Mouse (Mus musculus) embryo, embryonic 10 days (tissue): ENCODE measurements around the gene Prl7b1.

ENCODE experiments used
- DNase-seq: peaks from one replicate; pipeline ENCODE4 v3.0.0-alpha.2; 2015; ENCODE audit warnings: low spot score

Gene Prl7b1

GRCm38 (mm10) chr13:27610482-27610881 is at the start of gene Prl7b1:
Prl7b1 (minus strand) TSS chr13:27610582.
- DNase-seq: no peak

DNA sequence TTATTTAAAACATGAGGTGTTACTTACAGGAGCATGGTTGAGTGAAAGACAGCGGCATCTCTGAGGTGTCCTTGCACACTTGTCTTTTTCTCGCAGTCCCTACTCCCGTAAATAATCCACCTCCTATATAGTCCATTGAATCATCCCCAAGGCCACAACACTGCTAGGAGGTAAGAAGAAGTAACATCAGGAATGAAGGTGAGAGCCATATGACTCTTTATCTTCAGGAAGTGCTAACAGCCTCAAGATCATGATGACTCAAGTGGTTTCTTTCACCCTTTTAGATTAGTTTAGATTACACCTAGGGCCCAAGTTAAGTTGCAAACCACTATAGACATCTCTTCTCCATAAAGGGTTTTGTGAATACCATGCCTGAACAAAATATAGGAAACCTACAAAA is 32.0 kb upstream of the Prl7b1 start, which contains the start of gene Prl7a1:
Gene Prl7a1, minus strand, starts transcription at position 101 of the 400 bp plus-strand sequence.
- DNase-seq: no peak

GRCm38 (mm10) chr13:27582071-27582470 is 28.3 kb downstream of the Prl7b1 start, which contains the start of gene Prl8a1:
Prl8a1 (minus strand) TSS chr13:27582171.
- no peak for DNase-seq

DNA sequence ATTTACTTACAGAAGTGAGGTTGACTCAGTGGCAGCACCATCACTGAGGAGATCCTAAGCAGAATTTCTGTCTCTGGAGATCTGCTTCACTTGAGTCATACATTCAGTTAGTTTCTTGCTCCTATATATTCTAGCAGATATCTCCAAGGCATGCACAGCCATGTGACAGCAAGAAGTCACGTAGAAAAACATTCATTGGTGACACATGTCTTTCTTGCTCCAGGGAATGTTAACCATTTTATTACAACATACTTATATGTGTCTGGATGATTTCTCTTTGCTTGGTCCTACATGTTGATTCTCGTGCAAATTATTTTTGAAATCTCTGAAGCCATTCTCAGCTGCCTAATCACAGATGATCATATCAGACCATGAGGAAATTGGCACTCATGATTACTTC is 45.9 kb downstream of the Prl7b1 start, which contains the start of gene Prl8a9:
Gene Prl8a9, minus strand, starts transcription at position 101 of the 400 bp plus-strand sequence.
- DNase-seq: no peak

DNA sequence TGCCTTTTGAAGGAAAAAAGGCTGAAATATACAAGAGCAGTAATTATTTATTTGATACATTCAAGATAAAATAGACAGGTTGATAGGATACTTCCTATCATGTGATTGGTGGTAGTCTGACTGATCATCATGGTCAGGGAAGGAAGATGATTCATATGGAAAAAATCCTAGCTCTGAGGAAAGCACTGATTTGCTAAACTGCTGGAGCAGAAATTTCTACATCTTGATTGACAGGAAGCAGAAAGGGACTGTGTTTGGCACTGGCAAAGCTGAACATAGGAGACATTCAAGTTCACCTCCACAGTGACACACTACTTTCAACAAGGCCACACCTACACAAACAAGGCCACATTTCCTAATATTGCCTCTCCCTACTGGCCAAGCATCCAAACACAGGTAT is 57.0 kb downstream of the Prl7b1 start:
- no peak for DNase-seq
